Comparison of ENCODE assay signal across 1 mouse cellular context in the genomic region with DNA sequence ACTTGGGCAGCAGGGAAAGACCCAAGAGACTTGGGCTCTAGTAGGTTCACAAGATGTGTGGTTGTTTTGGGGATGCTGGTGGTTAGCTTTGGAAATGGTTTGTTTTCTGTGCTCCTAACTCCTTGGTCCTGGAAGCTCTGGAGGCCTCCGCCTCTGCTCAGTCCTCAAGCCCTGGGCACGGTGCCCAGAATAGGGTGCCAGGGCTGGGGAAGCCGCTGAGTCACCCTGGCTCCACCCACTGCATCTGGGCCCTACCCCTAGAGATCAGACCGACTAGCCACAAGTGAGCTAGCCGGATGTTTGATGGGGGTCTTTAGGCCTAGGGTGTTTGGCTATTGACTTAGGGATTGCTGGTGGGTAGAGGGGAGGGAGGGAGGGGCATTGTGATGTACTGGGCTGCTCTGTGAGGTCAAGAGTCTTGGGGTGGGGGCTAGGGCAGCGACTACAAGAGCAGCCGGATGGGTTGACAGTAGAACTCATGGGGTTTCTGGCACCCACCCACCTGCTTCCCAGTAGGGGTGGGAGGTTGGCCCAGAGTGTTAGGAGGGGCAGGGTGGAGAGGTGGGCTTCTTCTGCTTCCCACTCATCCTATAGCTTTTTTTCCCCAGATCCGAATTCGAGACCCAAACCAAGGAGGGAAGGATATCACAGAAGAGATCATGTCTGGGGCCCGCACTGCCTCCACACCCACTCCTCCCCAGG.
TF ChIP-seq lines count a peak whose summit lies in the region.

No protein-coding gene starts in this region.

TF ChIP-seq in MEL, 35 proteins besides CTCF, POLR2A, EP300 and RAD21 (continued from another document):
- TF ChIP-seq MEF2A (IDR thresholded peaks at IDR 0.05; ENCODE audit: extremely low read depth, insufficient replicate concordance, low read depth, low read length, poor library complexity, severe bottlenecking), result no peak
- TF ChIP-seq NRF1 (IDR thresholded peaks at IDR 0.05; ENCODE audit: insufficient read depth, low read depth, low read length, poor library complexity, severe bottlenecking), result no peak
- no peak for TF ChIP-seq ZC3H11A (IDR thresholded peaks at IDR 0.05; ENCODE audit: low read depth, low read length)
- no peak for TF ChIP-seq NELFE (IDR thresholded peaks at IDR 0.05; ENCODE audit: low read depth, low read length)
- TF ChIP-seq MAZ (IDR thresholded peaks at IDR 0.05; ENCODE audit: low read depth, low read length), result no peak
